Mouse (Mus musculus) kidney, adult 2 months (tissue): Measurements from ENCODE around the gene Ankrd52.

Experiments used
- CTCF ChIP-seq: fragments of 200-500 bp; conservative IDR thresholded peaks from 2 replicates; pipeline ENCODE4 v1.5.1; 2011; ENCODE audit warnings: low read depth, mild to moderate bottlenecking, control low read depth, low read length, moderate library complexity, mixed read lengths; ENCODE audit not compliant: insufficient read depth, insufficient read length
- POLR2A ChIP-seq: fragments of 200-500 bp; IDR thresholded peaks from one replicate; pipeline ENCODE4 v1.6.1; 2011; ENCODE audit warnings: low read depth, low read length, control low read depth

GRCm38 (mm10) chr10:128368402-128369217 is 8.3 kb upstream of the Ankrd52 start, which contains the start of gene Coq10a:
- no peak for TF ChIP-seq CTCF
- peak; percentile 83 for TF ChIP-seq POLR2A
